Mouse (Mus musculus): ENCODE measurements around the gene Mllt3. TPM values are rescaled to one million over a fixed set of nuclear protein-coding genes. Genes with fewer than 3 reads are reported as not detected.

Gene Mllt3
- polyA plus RNA-seq, 1 experiment from 2014 or later: 43.6 TPM

DNA sequence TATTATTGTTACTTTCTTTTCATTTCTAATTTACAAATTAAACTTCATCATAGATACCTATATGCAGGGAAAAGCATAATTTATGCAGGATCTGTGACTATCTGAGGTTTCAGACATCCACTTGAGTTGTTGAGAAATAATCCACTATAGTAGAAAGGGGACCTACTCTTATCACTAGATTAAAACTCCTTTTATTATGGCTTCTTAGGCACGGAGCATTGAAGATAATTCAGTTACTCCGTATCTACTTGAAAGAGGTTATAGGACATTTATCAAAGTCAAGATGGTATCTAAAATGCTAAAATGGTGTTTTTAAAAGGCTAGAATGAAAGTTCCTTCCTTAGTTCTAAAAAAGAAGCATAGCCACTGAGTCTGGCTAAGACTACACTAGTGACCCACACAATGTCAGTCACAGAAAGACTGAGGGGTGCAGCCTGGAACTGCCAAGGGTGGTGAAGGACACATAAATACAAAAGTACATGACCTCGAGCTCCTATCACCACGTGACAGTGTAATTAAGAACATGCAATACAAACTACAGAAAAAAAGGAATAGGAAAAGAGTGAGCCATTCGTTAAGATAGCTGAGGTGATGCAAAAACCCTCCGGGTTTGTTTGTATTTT lies 127.9 kb downstream of the Mllt3 start:
- no peaks in the 10 kb centered on the region for H3K27me3 ChIP-seq (ENCODE audit: insufficient read depth, low read length)
- TF ChIP-seq CTCF (IDR thresholded peaks at IDR 0.05; ENCODE audit: low read depth): no peak
- WGBS: 38% methylated on average over 6 of the region's 6 CpGs
- H3K9me3 ChIP-seq (ENCODE audit: low read depth, low read length): no peaks in the 10 kb centered on the region
- no peaks in the 10 kb centered on the region for H3K4me1 ChIP-seq (ENCODE audit: insufficient read depth)
- no peak overlapping the region for H3K27ac ChIP-seq (ENCODE audit: low read depth)
- H3K9ac ChIP-seq: no peak overlapping the region
- no peak overlapping the region for H3K4me2 ChIP-seq
- DNase-seq (no peak), ATAC-seq (ENCODE audit: insufficient read depth) (no peak)
- H3K36me3 ChIP-seq (ENCODE audit: insufficient read depth): no peaks in the 10 kb centered on the region
- no peak overlapping the region for H3K4me3 ChIP-seq (ENCODE audit: low read depth, low read length)

DNA sequence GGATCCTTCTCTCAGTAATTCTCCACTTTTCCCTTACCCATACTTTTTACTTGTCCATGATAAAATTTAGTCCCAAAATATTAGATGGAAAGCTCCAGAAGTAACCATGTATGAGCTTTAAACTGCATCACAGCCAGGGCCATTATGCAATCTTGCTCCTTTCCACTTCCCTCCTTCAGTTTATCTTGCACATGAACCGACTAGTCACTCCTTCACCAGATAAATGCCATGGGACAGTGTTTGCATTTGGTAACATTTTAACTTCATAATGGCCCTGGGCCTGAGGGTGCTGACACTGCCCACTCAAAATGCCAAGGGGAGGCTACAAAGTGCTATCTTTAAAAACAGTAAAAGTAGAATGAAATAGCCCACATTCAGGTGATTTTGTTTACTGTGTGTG lies 128.4 kb downstream of the Mllt3 start:
- Histone ChIP-seq H3K4me2 (no peak overlapping the region), H3K9me3 (ENCODE audit: low read depth, low read length) (no peaks in the 10 kb centered on the region), H3K4me3 (ENCODE audit: low read depth, low read length) (no peak overlapping the region), H3K27me3 (ENCODE audit: insufficient read depth, low read length) (no peaks in the 10 kb centered on the region), H3K36me3 (ENCODE audit: insufficient read depth) (no peaks in the 10 kb centered on the region), H3K9ac (no peak overlapping the region), H3K4me1 (ENCODE audit: insufficient read depth) (no peaks in the 10 kb centered on the region), H3K27ac (ENCODE audit: low read depth) (no peak overlapping the region)
- WGBS: 30% methylated on average over 1 of the region's 1 CpGs
- ATAC-seq (ENCODE audit: insufficient read depth) (no peak), DNase-seq (no peak)
- no peak for TF ChIP-seq CTCF (IDR thresholded peaks at IDR 0.05; ENCODE audit: low read depth)

DNA sequence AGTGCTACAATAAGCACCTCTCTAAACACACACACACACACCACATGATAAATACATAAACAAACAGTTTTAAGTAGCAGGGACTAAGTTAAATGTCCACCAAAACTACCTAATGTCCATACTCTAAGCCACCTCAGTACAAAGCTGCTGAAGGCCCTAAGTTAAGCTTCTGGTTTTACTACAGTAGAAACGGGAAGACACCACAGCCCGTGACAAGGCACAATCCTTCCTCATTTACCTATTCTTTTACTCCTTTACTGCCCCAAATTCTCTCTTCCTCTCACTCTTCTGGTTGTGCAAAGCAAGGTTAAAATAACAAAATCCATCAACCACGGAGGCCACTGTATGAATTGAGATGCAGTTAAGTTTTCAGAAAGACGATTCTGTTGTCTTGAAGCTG lies 130.6 kb downstream of the Mllt3 start:
- ATAC-seq (ENCODE audit: insufficient read depth) (no peak), DNase-seq (no peak)
- Histone ChIP-seq H3K9ac (no peak overlapping the region), H3K27ac (ENCODE audit: low read depth) (no peak overlapping the region), H3K4me3 (ENCODE audit: low read depth, low read length) (no peak overlapping the region), H3K4me2 (no peak overlapping the region), H3K9me3 (ENCODE audit: low read depth, low read length) (no peaks in the 10 kb centered on the region), H3K4me1 (ENCODE audit: insufficient read depth) (no peaks in the 10 kb centered on the region), H3K36me3 (ENCODE audit: insufficient read depth) (no peaks in the 10 kb centered on the region), H3K27me3 (ENCODE audit: insufficient read depth, low read length) (no peaks in the 10 kb centered on the region)
- no peak for TF ChIP-seq CTCF (IDR thresholded peaks at IDR 0.05; ENCODE audit: low read depth)
- 76% methylated on average over 4 of the region's 4 CpGs for WGBS

DNA sequence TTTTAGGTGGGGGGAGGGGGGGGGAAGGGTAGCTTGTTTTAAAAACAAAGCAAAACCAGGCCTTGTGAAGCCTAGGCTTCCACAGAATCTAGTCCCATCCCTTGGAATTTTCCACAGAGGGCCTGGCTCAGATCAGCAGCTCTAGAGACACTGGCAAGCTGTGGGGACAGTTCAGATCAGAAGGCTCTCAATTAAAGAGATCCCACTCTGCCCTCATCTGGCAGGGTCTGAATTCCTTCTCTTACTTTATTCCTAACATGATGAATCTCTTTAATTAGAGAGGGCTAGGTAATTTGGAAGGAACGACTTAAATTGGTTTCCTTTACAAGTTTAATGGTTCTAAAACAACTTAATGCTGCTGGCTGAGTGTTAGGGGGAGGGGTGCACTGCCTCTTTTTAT lies 132.0 kb downstream of the Mllt3 start:
- WGBS: 51% methylated on average over 1 of the region's 1 CpGs
- DNase-seq (peak; percentile 28), ATAC-seq (ENCODE audit: insufficient read depth) (no peak)
- Histone ChIP-seq H3K27ac (ENCODE audit: low read depth) (no peak overlapping the region), H3K4me1 (ENCODE audit: insufficient read depth) (no peaks in the 10 kb centered on the region), H3K27me3 (ENCODE audit: insufficient read depth, low read length) (no peaks in the 10 kb centered on the region), H3K36me3 (ENCODE audit: insufficient read depth) (no peaks in the 10 kb centered on the region), H3K4me3 (ENCODE audit: low read depth, low read length) (no peak overlapping the region), H3K9me3 (ENCODE audit: low read depth, low read length) (no peaks in the 10 kb centered on the region), H3K4me2 (no peak overlapping the region), H3K9ac (no peak overlapping the region)
- TF ChIP-seq CTCF (IDR thresholded peaks at IDR 0.05; ENCODE audit: low read depth): no peak

DNA sequence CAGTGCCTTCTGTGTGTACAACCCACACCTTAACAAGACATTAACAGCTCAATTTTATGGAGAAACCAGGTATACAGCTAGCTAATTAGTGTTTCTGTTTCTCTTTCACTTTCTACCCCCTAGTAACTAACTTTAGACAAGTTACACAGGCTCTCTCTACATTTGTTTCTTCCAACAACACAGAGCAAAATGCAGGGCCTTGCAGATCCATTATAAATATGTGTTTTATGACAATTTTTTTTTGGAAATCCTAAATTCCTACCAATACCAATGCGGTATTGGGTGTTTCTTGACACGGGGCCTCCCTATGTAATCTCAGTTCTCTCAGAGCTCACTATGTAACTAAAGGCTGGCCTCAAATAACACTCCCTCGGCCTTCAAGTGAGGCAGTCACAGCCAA lies 139.7 kb downstream of the Mllt3 start:
- Histone ChIP-seq H3K4me2 (no peak overlapping the region), H3K27me3 (ENCODE audit: insufficient read depth, low read length) (no peaks in the 10 kb centered on the region), H3K9ac (no peak overlapping the region), H3K27ac (ENCODE audit: low read depth) (no peak overlapping the region), H3K36me3 (ENCODE audit: insufficient read depth) (no peaks in the 10 kb centered on the region), H3K9me3 (ENCODE audit: low read depth, low read length) (no peaks in the 10 kb centered on the region), H3K4me3 (ENCODE audit: low read depth, low read length) (no peak overlapping the region), H3K4me1 (ENCODE audit: insufficient read depth) (no peaks in the 10 kb centered on the region)
- no peak for DNase-seq
- no peak for ATAC-seq (ENCODE audit: insufficient read depth)
- TF ChIP-seq CTCF (IDR thresholded peaks at IDR 0.05; ENCODE audit: low read depth): no peak
- WGBS: 64% methylated on average over 3 of the region's 3 CpGs

DNA sequence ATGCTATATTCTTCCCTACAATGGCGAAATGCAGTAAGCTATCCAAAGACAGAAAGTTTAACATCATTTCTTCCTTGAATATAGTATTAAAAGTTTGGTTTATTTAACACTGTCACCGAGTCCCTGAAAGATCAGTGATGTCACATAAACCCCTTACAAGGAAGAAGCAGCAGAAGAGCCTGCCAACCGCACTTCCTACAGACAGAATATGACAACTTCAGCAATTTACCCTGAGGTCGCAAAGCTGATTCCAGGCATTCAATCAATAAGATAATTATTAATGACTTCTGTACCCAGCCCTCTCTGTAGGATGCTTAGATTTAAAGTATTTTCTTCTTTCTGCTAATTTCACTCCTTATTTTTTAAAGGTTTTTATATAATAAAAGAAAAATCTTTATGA lies 140.2 kb downstream of the Mllt3 start:
- no peak for ATAC-seq (ENCODE audit: insufficient read depth)
- TF ChIP-seq CTCF (IDR thresholded peaks at IDR 0.05; ENCODE audit: low read depth): no peak
- no peaks in the 10 kb centered on the region for H3K36me3 ChIP-seq (ENCODE audit: insufficient read depth)
- no peaks in the 10 kb centered on the region for H3K27me3 ChIP-seq (ENCODE audit: insufficient read depth, low read length)
- no peak overlapping the region for H3K4me2 ChIP-seq
- H3K27ac ChIP-seq (ENCODE audit: low read depth): no peak overlapping the region
- WGBS: 67% methylated on average over 4 of the region's 4 CpGs
- H3K9ac ChIP-seq: no peak overlapping the region
- H3K4me1 ChIP-seq (ENCODE audit: insufficient read depth): no peaks in the 10 kb centered on the region
- H3K9me3 ChIP-seq (ENCODE audit: low read depth, low read length): no peaks in the 10 kb centered on the region
- H3K4me3 ChIP-seq (ENCODE audit: low read depth, low read length): no peak overlapping the region
- no peak for DNase-seq

DNA sequence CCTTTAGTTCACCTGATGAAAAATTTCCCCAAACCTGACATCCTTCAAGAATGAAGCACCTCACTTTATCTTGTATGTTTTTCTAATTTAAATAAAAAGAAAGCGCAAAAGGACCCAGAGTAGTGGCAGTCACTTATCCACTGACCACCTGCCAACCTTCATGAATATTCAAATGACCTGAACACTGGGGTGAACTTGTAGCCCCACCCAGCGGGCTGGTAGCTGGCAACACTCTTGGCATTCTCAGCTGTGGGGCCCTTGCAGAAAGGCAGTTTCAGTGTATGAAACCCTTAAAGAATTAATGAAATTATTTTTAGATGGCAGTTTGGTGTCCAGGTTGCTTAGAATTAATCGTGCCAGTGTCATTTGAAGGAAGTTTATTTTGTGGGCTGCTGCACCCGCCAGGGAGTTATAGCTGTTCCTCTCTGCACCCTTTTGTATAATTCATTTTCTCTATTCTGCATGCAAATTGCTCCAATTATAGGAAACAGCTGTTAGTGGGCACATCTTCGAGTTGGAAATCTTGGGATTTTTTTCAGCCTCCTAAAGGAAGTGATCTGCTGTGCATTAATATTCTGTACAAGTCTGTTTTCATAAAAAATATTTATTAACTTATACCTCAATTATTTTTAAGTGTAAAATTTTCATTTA lies 149.8 kb downstream of the Mllt3 start:
- no peak for ATAC-seq (ENCODE audit: insufficient read depth)

More for the DNA sequence above, 149.8 kb downstream of the Mllt3 start:
- no peaks in the 10 kb centered on the region for H3K9me3 ChIP-seq (ENCODE audit: low read depth, low read length)
- H3K4me1 ChIP-seq (ENCODE audit: insufficient read depth): no peaks in the 10 kb centered on the region; the same call in 1 of the 2 replicates
- no peak overlapping the region for H3K27ac ChIP-seq (ENCODE audit: low read depth)
- TF ChIP-seq CTCF (IDR thresholded peaks at IDR 0.05; ENCODE audit: low read depth): no peak
- no peak overlapping the region for H3K4me2 ChIP-seq
- DNase-seq: no peak
- no peak overlapping the region for H3K4me3 ChIP-seq (ENCODE audit: low read depth, low read length)
- no peak overlapping the region for H3K9ac ChIP-seq
- 77% methylated on average over 5 of the region's 5 CpGs for WGBS
- H3K27me3 ChIP-seq (ENCODE audit: insufficient read depth, low read length): no peaks in the 10 kb centered on the region
- no peaks in the 10 kb centered on the region for H3K36me3 ChIP-seq (ENCODE audit: insufficient read depth)

All from lung, embryonic 14.5 days (tissue).